Mouse (Mus musculus) C2C12 (cell line): ENCODE results near the gene Mgrn1. TPM values are rescaled to one million over a fixed set of nuclear protein-coding genes. Genes with fewer than 3 reads are reported as not detected.

Experiments used
- H3K27me3 ChIP-seq: one replicate; pipeline ENCODE4 v1.6.1; 2011; ENCODE audit not compliant: control insufficient read depth, insufficient read depth, insufficient read length
- H3K36me3 ChIP-seq: one replicate; pipeline ENCODE4 v1.6.1; 2011; ENCODE audit not compliant: control insufficient read depth, insufficient read depth
- H3K4me3 ChIP-seq: one replicate; pipeline ENCODE4 v1.5.1; 2011; ENCODE audit warnings: mild to moderate bottlenecking, control low read depth; ENCODE audit not compliant: poor library complexity, insufficient read depth, severe bottlenecking
- H3K79me2 ChIP-seq: one replicate; pipeline ENCODE4 v1.6.1; 2011; ENCODE audit not compliant: control insufficient read depth, insufficient read depth
- H3K79me3 ChIP-seq: one replicate; pipeline ENCODE4 v1.6.1; 2011; ENCODE audit warnings: low read depth, control low read depth
- H3ac ChIP-seq: one replicate; pipeline ENCODE3; 2011; ENCODE audit warnings: low read depth; ENCODE audit not compliant: control insufficient read depth, insufficient read length
- CEBPB ChIP-seq: IDR thresholded peaks from one replicate; pipeline ENCODE4 v1.6.1; 2011; ENCODE audit warnings: low read depth, mild to moderate bottlenecking, control low read depth, moderate library complexity
- CTCF ChIP-seq: IDR thresholded peaks from one replicate; pipeline ENCODE4 v1.5.1; 2011; ENCODE audit not compliant: control insufficient read depth, insufficient read depth, insufficient read length
- FOSL1 ChIP-seq: IDR thresholded peaks from one replicate; pipeline ENCODE4 v1.8.0; 2011; ENCODE audit warnings: mild to moderate bottlenecking, low read length; ENCODE audit not compliant: poor library complexity, insufficient read depth, severe bottlenecking
- MAX ChIP-seq: IDR thresholded peaks from one replicate; pipeline ENCODE4 v1.6.1; 2011; ENCODE audit warnings: mild to moderate bottlenecking, control low read depth
- MYOD1 ChIP-seq: IDR thresholded peaks from one replicate; pipeline ENCODE4 v1.6.1; 2011; ENCODE audit warnings: low read depth; ENCODE audit not compliant: control insufficient read depth, insufficient read length
- MYOG ChIP-seq: IDR thresholded peaks from one replicate; pipeline ENCODE4 v1.6.1; 2011; ENCODE audit not compliant: control insufficient read depth, insufficient read length; ENCODE audit errors: extremely low read depth
- USF1 ChIP-seq: IDR thresholded peaks from one replicate; pipeline ENCODE4 v1.6.1; 2011; ENCODE audit warnings: low read depth, mild to moderate bottlenecking, control low read depth, moderate library complexity
- polyA plus RNA-seq: library from polyadenylated mRNA; unstranded; fragments of >200 nt; fragmentation: generic; extraction: Trizol; gene quantifications from one replicate; pipeline ENCODE4 v1.2.1, GENCODE M21; 2012; ENCODE audit warnings: missing spikeins

Mgrn1 gene
- polyA plus RNA-seq, 1 experiment: 50.3 TPM

GRCm38 (mm10) chr16:4965392-4966129 lies 79.5 kb downstream of the Mgrn1 start:
- Histone ChIP-seq H3K4me3 (no peak overlapping the region), H3K36me3 (no peaks in the 10 kb centered on the region), H3K79me3 (peaks cover 25% of the 10 kb centered on the region), H3ac (no peak overlapping the region), H3K79me2 (peaks cover 34% of the 10 kb centered on the region), H3K27me3 (peaks cover 10% of the 10 kb centered on the region)
- TF ChIP-seq MYOG (no peak), MYOD1 (no peak), CEBPB (no peak), MAX (no peak), FOSL1 (no peak), USF1 (no peak), CTCF (no peak)

- Histone ChIP-seq H3ac (no peak overlapping the region), H3K4me3 (no peak overlapping the region), H3K79me3 (peaks cover 3% of the 10 kb centered on the region), H3K36me3 (no peaks in the 10 kb centered on the region), H3K27me3 (peaks cover 15% of the 10 kb centered on the region), H3K79me2 (peaks cover 6% of the 10 kb centered on the region)
- TF ChIP-seq CEBPB: no peak
- TF ChIP-seq CTCF: no peak
- no peak for TF ChIP-seq FOSL1
- no peak for TF ChIP-seq MYOG
- no peak for TF ChIP-seq MAX
- TF ChIP-seq USF1: no peak
- TF ChIP-seq MYOD1: no peak
These were observed 82.4 kb downstream of the Mgrn1 start for GRCm38 (mm10) chr16:4968426-4968825.

- no peak overlapping the region for H3K4me3 ChIP-seq
- H3K27me3 ChIP-seq: peaks cover 16% of the 10 kb centered on the region
- H3K79me3 ChIP-seq: no peaks in the 10 kb centered on the region
- no peaks in the 10 kb centered on the region for H3K36me3 ChIP-seq
- H3K79me2 ChIP-seq: no peaks in the 10 kb centered on the region
- no peak overlapping the region for H3ac ChIP-seq
- TF ChIP-seq USF1: no peak
- TF ChIP-seq FOSL1: no peak
These were observed 83.2 kb downstream of the Mgrn1 start for GRCm38 (mm10) chr16:4969055-4969843.

- Histone ChIP-seq H3ac (no peak overlapping the region), H3K4me3 (no peak overlapping the region), H3K36me3 (no peaks in the 10 kb centered on the region), H3K27me3 (peaks cover 29% of the 10 kb centered on the region), H3K79me3 (no peaks in the 10 kb centered on the region), H3K79me2 (no peaks in the 10 kb centered on the region)
- no peak for TF ChIP-seq CTCF
- TF ChIP-seq USF1: no peak
- TF ChIP-seq FOSL1: no peak
- no peak for TF ChIP-seq MYOD1
- no peak for TF ChIP-seq CEBPB
- TF ChIP-seq MYOG: no peak
- no peak for TF ChIP-seq MAX
These were observed 85.6 kb downstream of the Mgrn1 start for GRCm38 (mm10) chr16:4971626-4972025.

- Histone ChIP-seq H3K27me3 (peaks cover 27% of the 10 kb centered on the region), H3K4me3 (no peak overlapping the region), H3K36me3 (no peaks in the 10 kb centered on the region), H3K79me3 (no peaks in the 10 kb centered on the region), H3ac (no peak overlapping the region), H3K79me2 (no peaks in the 10 kb centered on the region)
- no peak for TF ChIP-seq CEBPB
- TF ChIP-seq USF1: no peak
- no peak for TF ChIP-seq CTCF
- no peak for TF ChIP-seq MAX
- TF ChIP-seq MYOD1: no peak
- no peak for TF ChIP-seq MYOG
- TF ChIP-seq FOSL1: no peak
These were observed 88.5 kb downstream of the Mgrn1 start for GRCm38 (mm10) chr16:4974521-4974920.
